In genomic region chr7:37509700-37510099, GRCm38 (mm10) we compare ENCODE assay signal across 20 mouse cellular contexts.
DNase-seq lines count a peak whose midpoint lies in the region; ATAC-seq and TF ChIP-seq lines count a peak whose summit lies in the region.
"Had no signal": no experiment of that assay in that cellular context is flagged by ENCODE, and none has a peak within 500 bp of the region (broad histone marks: within the 10 kb centered on the region; RNA-seq: fewer than 3 reads in every experiment).

No protein-coding gene starts in this region.

- TF ChIP-seq CTCF in hindbrain, postnatal 0 days (IDR thresholded peaks at IDR 0.05; ENCODE audit: low read depth), result no peak
- TF ChIP-seq CTCF in layer of hippocampus, adult 2 months (conservative IDR thresholded peaks at IDR 0.05), result no peak

- no peaks in the 10 kb centered on the region for H3K9me3 ChIP-seq in hindbrain, embryonic 10.5 days
- no peaks in the 10 kb centered on the region for H3K9me3 ChIP-seq in hindbrain, postnatal 0 days (ENCODE audit: low read length)
- H3K9me3 ChIP-seq in neural tube, embryonic 14.5 days (ENCODE audit: control insufficient read depth, low read length), result no peaks in the 10 kb centered on the region
- H3K9me3 ChIP-seq in neural tube, embryonic 15.5 days (replicated peaks), result no peaks in the 10 kb centered on the region
- H3K9me3 ChIP-seq: embryonic facial prominence, embryonic 10.5 days; heart, embryonic 12.5 days; limb, embryonic 15.5 days had no signal

- H3K27ac ChIP-seq in hindbrain, embryonic 10.5 days, result 0 out of 2 replicates have a peak overlapping the region, but pooled peaks have one; percentile 18
- H3K27ac ChIP-seq in hindbrain, postnatal 0 days, result no peak overlapping the region
- H3K27ac ChIP-seq in neural tube, embryonic 14.5 days (ENCODE audit: low read depth, low read length), result 0 out of 2 replicates have a peak overlapping the region, but pooled peaks have one; percentile 34
- H3K27ac ChIP-seq in neural tube, embryonic 15.5 days (replicated peaks), result no peak overlapping the region
- H3K27ac ChIP-seq in layer of hippocampus, adult 2 months, result no peak overlapping the region
- H3K27ac ChIP-seq: embryonic facial prominence, embryonic 10.5 days; limb, embryonic 15.5 days had no signal

- 67% methylated on average over 9 of the region's 9 CpGs for WGBS in hindbrain, embryonic 10.5 days
- WGBS in hindbrain, postnatal 0 days, result 52% methylated on average over 9 of the region's 9 CpGs
- 52% methylated on average over 9 of the region's 9 CpGs for WGBS in neural tube, embryonic 14.5 days
- WGBS in neural tube, embryonic 15.5 days, result 55% methylated on average over 9 of the region's 9 CpGs

- DNase-seq in hindbrain, embryonic 10.5 days (ENCODE audit: low spot score), result no peak
- DNase-seq in hindbrain, postnatal 0 days (ENCODE audit: low spot score), result no peak
- DNase-seq in layer of hippocampus, adult 2 months (ENCODE audit: low spot score in 2 of 2), result peak; percentile 49 to 57
- DNase-seq in telencephalon, adult 2 months (ENCODE audit: low read depth, low spot score), result peak; percentile 8
- no peak for DNase-seq in urinary bladder, postnatal 10 days (ENCODE audit: low spot score)
- DNase-seq: adrenal gland, postnatal 10 days; cerebellum, adult 2 months; kidney, adult 8-10 months; kidney, postnatal 36 days; lung, postnatal 10 days; right cerebral cortex, postnatal 25 days had no signal

- no peaks in the 10 kb centered on the region for H3K27me3 ChIP-seq in hindbrain, embryonic 10.5 days (ENCODE audit: insufficient read depth, poor library complexity, severe bottlenecking)
- no peaks in the 10 kb centered on the region for H3K27me3 ChIP-seq in hindbrain, postnatal 0 days (ENCODE audit: insufficient read depth, low read length)
- no peaks in the 10 kb centered on the region for H3K27me3 ChIP-seq in neural tube, embryonic 14.5 days (ENCODE audit: control insufficient read depth, insufficient read depth, low read length)
- no peaks in the 10 kb centered on the region for H3K27me3 ChIP-seq in neural tube, embryonic 15.5 days (replicated peaks)
- H3K27me3 ChIP-seq: limb, embryonic 15.5 days; megakaryocyte, embryonic 14.5 days had no signal

- no peak overlapping the region for H3K9ac ChIP-seq in hindbrain, postnatal 0 days (replicated peaks; ENCODE audit: low read length)
- H3K9ac ChIP-seq in neural tube, embryonic 14.5 days (replicated peaks; ENCODE audit: low read depth, low read length), result no peak overlapping the region
- no peak overlapping the region for H3K9ac ChIP-seq in neural tube, embryonic 15.5 days (replicated peaks)
- H3K9ac ChIP-seq: heart, embryonic 12.5 days; limb, embryonic 15.5 days had no signal

- no peak overlapping the region for H3K4me2 ChIP-seq in hindbrain, postnatal 0 days (ENCODE audit: low read depth, low read length)
- H3K4me2 ChIP-seq in neural tube, embryonic 14.5 days (ENCODE audit: low read depth, low read length), result no peak overlapping the region
- H3K4me2 ChIP-seq in neural tube, embryonic 15.5 days, result no peak overlapping the region
- H3K4me2 ChIP-seq: heart, embryonic 12.5 days; limb, embryonic 15.5 days had no signal

- H3K4me3 ChIP-seq in hindbrain, embryonic 10.5 days, result no peak overlapping the region
- H3K4me3 ChIP-seq in hindbrain, postnatal 0 days (ENCODE audit: low read length), result no peak overlapping the region
- no peak overlapping the region for H3K4me3 ChIP-seq in neural tube, embryonic 14.5 days (ENCODE audit: low read depth, low read length)
- H3K4me3 ChIP-seq in neural tube, embryonic 15.5 days (replicated peaks), result no peak overlapping the region
- no peak overlapping the region for H3K4me3 ChIP-seq in layer of hippocampus, adult 2 months
- H3K4me3 ChIP-seq: embryonic facial prominence, embryonic 10.5 days; erythroblast, embryonic 14.5 days; heart, embryonic 12.5 days; limb, embryonic 15.5 days; megakaryocyte, embryonic 14.5 days had no signal

- no peaks in the 10 kb centered on the region for H3K36me3 ChIP-seq in hindbrain, embryonic 10.5 days
- no peaks in the 10 kb centered on the region for H3K36me3 ChIP-seq in hindbrain, postnatal 0 days (ENCODE audit: insufficient read depth, low read length)
- H3K36me3 ChIP-seq in neural tube, embryonic 14.5 days (ENCODE audit: control insufficient read depth, insufficient read depth, low read length), result no peaks in the 10 kb centered on the region
- no peaks in the 10 kb centered on the region for H3K36me3 ChIP-seq in neural tube, embryonic 15.5 days
- H3K36me3 ChIP-seq: embryonic facial prominence, embryonic 10.5 days; heart, embryonic 12.5 days; limb, embryonic 15.5 days had no signal

- H3K4me1 ChIP-seq in hindbrain, embryonic 10.5 days (replicated peaks), result peaks cover 56% of the 10 kb centered on the region
- peaks cover 12% of the 10 kb centered on the region for H3K4me1 ChIP-seq in hindbrain, postnatal 0 days (ENCODE audit: insufficient read depth, low read length)
- H3K4me1 ChIP-seq in neural tube, embryonic 14.5 days (ENCODE audit: control insufficient read depth, insufficient read depth, low read length), result peaks cover 30% of the 10 kb centered on the region; the same call in 1 of the 2 replicates
- H3K4me1 ChIP-seq in neural tube, embryonic 15.5 days, result peaks cover 53% of the 10 kb centered on the region
- H3K4me1 ChIP-seq: megakaryocyte, embryonic 14.5 days had no signal

- no peak; the same call in 1 of the 2 replicates for ATAC-seq in hindbrain, postnatal 0 days
- ATAC-seq in neural tube, embryonic 14.5 days (ENCODE audit: low read depth), result no peak
- ATAC-seq in neural tube, embryonic 15.5 days (ENCODE audit: low FRiP score), result no peak
- no peak for ATAC-seq in erythroblast, adult 5-6 weeks (replicated peaks; ENCODE audit: low FRiP score, poor library complexity, severe bottlenecking)
- ATAC-seq: inflammation-experienced regulatory T-cells, adult 6 months had no signal

Comparison
In these comparisons a context has a peak if more than half of its experiments do, and no peak if none do; other contexts are left out.
1. H3K27ac ChIP-seq: peak in hindbrain, embryonic 10.5 days (single experiment) and neural tube, embryonic 14.5 days (single experiment); none in hindbrain, postnatal 0 days (single experiment), neural tube, embryonic 15.5 days (single experiment) and layer of hippocampus, adult 2 months (single experiment).
2. DNase-seq: peak in layer of hippocampus, adult 2 months (2 of 2) and telencephalon, adult 2 months (single experiment); none in hindbrain, embryonic 10.5 days (single experiment), hindbrain, postnatal 0 days (single experiment) and urinary bladder, postnatal 10 days (single experiment).